Mouse (Mus musculus) embryonic fibroblast, embryonic 13.5 days (primary cell): ENCODE measurements at regions not wholly inside any gene's neighbourhood (a gene's known extent, or its start where the extent isn't known, plus 50 kb on each side); places are given as distances from the start of the nearest gene placed in this dataset.

ENCODE experiments used
- H3K27ac ChIP-seq: 2 replicates; pipeline ENCODE4 v1.5.1; 2012; ENCODE audit warnings: low read length, control low read depth, inconsistent platforms; ENCODE audit not compliant: insufficient read depth
- H3K4me1 ChIP-seq: 2 replicates; pipeline ENCODE4 v1.6.1; 2011; ENCODE audit warnings: low read length; ENCODE audit not compliant: control insufficient read depth, insufficient read depth
- H3K4me3 ChIP-seq: 2 replicates; pipeline ENCODE4 v1.5.1; 2011; ENCODE audit warnings: mild to moderate bottlenecking, control low read depth, low read length; ENCODE audit not compliant: insufficient read depth
- CTCF ChIP-seq: IDR thresholded peaks from 2 replicates; pipeline ENCODE4 v1.5.1; 2011; ENCODE audit warnings: mild to moderate bottlenecking, control low read depth, low read length, moderate library complexity, borderline replicate concordance; ENCODE audit not compliant: insufficient read depth
- POLR2A ChIP-seq: IDR thresholded peaks from 2 replicates; pipeline ENCODE4 v1.6.1; 2011; ENCODE audit warnings: low read depth, mild to moderate bottlenecking, control low read depth, low read length, moderate library complexity

DNA sequence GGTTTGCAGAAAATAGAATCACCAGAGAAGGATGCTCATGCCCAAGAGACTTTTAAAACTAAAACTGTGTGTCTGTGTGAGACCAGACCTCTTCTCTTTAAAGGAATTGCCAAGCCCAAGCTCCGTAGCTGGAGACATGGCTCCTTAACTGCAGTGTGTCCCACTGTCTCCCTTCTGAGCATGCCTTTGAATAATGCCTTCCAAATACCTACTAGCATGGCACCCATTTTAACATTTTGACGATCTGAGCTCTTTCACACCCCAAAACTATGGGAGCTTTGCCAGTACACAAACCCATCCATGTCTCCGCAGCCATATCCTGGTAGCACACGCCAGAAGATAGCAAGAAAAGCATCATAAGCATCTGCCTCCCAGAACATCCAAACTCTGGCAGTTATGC is 143.9 kb downstream of the Fam124b start:
- no peak overlapping the region for H3K4me3 ChIP-seq
- H3K27ac ChIP-seq: no peak overlapping the region
- TF ChIP-seq POLR2A (no peak), CTCF (no peak)
- H3K4me1 ChIP-seq: no peaks in the 10 kb centered on the region

DNA sequence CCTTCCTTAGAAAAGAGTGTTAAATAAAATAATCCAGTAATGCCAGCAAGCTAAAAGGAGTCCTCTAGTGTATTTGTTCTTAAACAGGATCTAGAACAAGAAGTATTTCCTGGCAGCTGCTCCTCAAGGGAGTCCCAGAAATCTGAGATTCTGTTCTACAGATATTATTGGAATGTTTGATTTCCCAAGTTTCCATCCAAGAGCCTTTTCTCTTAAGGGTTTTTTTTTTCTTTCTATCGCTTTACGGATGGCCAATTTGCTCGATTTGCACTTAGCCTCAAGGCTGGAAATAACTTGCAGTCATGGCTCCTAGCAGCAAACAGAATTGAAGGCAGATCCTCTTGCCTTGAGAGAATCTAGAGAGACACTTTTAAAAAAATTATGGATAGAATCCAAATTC is 144.3 kb downstream of the Fam124b start:
- no peak for TF ChIP-seq POLR2A
- TF ChIP-seq CTCF: no peak
- H3K4me1 ChIP-seq: no peaks in the 10 kb centered on the region
- no peak overlapping the region for H3K4me3 ChIP-seq
- H3K27ac ChIP-seq: no peak overlapping the region

- Histone ChIP-seq H3K27ac (no peak overlapping the region), H3K4me1 (no peaks in the 10 kb centered on the region), H3K4me3 (no peak overlapping the region)
- TF ChIP-seq CTCF (no peak), POLR2A (no peak)
Measured at GRCm38 (mm10) chr1:80069141-80069540, 149.1 kb downstream of the Fam124b start.

- Histone ChIP-seq H3K27ac (no peak overlapping the region), H3K4me1 (no peaks in the 10 kb centered on the region), H3K4me3 (no peak overlapping the region)
- TF ChIP-seq CTCF: no peak
- TF ChIP-seq POLR2A: no peak
Measured at GRCm38 (mm10) chr1:80062121-80062520, 156.2 kb downstream of the Fam124b start.

GRCm38 (mm10) chr1:80061632-80062031 is 156.6 kb downstream of the Fam124b start:
- no peak overlapping the region for H3K4me3 ChIP-seq
- TF ChIP-seq CTCF: no peak
- no peak for TF ChIP-seq POLR2A
- no peaks in the 10 kb centered on the region for H3K4me1 ChIP-seq
- no peak overlapping the region for H3K27ac ChIP-seq

DNA sequence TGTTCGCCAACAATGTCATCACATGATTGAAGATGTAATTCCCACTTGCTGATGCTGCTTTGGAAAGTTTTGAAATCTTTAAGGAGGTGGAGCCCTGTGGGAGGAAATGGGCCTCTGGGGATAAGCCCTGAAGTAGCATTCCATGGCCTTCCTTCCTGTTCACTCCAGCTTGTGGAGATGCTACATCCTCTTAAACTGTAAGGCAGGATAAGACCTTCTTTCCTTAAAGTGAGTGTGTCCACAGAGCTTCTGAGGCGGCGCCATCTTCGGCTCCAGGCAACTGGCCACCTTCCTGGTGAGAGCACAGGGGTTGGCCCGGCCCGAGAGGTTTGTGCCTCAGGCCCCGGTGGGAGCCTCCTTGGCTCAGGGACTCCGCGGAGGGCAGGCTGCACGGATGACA is 173.1 kb downstream of the Fam124b start:
- H3K4me1 ChIP-seq: no peaks in the 10 kb centered on the region
- no peak for TF ChIP-seq POLR2A
- no peak for TF ChIP-seq CTCF
- H3K27ac ChIP-seq: no peak overlapping the region
- no peak overlapping the region for H3K4me3 ChIP-seq

DNA sequence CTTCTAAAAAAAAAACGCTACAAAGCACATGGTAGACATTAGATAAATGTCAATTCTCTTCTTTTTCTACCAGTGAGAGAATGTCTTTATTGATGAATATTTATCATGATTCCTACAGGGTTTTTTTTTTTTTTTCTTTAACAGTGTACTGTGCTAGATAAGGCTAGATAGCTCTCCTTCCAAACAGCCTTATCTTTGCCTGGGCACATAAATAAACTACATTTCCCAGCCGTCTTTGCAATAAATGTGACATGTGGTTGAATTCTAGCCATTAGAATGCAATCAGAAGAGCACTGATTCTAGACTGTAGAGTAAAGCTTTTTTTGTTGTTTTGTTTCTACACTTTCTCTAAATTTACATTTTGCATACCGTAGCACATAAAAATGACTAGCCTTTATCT is 177.9 kb downstream of the Fam124b start:
- TF ChIP-seq POLR2A (no peak), CTCF (no peak)

DNA sequence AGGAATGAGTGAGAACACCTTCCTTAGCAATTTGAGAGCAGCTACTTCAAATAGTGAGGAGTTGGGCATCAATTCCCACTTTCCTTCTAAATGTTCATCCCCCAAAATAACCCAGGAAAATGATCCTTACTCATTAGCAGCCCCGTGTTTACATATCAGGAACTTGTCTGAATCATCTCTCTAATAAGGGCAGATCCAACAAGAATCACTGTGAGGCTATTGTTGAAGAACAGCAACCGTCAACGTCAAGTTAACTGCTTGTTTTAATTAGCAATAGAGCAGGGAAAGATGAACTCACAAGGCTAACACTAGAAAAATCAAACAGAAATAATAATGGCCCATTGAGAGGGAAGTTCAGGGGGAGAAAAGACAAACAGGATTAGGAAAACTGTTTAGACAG is 178.4 kb downstream of the Fam124b start:
- H3K4me3 ChIP-seq: no peak overlapping the region
- H3K27ac ChIP-seq: no peak overlapping the region
- TF ChIP-seq POLR2A (no peak), CTCF (no peak)
- H3K4me1 ChIP-seq: no peaks in the 10 kb centered on the region

More for the DNA sequence above, 177.9 kb downstream of the Fam124b start:
- Histone ChIP-seq H3K4me1 (no peaks in the 10 kb centered on the region), H3K4me3 (no peak overlapping the region), H3K27ac (no peak overlapping the region)

DNA sequence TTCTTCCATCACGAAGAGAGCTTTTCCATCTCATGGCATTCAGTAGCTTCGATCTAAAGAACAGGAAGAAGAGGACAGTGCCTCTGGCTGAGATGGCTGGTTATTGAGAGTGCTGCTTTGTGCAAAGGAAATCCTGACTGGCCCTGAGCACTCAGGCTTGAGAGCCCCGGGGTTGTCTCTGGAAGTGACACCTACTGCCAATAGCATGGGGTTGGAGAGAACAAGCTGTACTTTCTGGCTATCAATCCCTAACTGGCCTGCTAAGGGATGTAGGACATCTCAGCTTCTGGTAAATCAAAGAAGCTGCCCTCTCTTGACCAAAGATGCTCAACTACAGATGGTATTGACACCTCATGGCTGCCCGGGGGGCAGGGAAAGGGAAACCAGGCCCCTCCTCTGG is 178.2 kb upstream of the Serpine2 start:
- no peaks in the 10 kb centered on the region for H3K4me1 ChIP-seq
- no peak for TF ChIP-seq CTCF
- no peak for TF ChIP-seq POLR2A
- no peak overlapping the region for H3K27ac ChIP-seq
- no peak overlapping the region for H3K4me3 ChIP-seq

GRCm38 (mm10) chr1:80038059-80038458 is 177.1 kb upstream of the Serpine2 start:
- TF ChIP-seq CTCF (no peak), POLR2A (no peak)
- no peak overlapping the region for H3K27ac ChIP-seq
- no peaks in the 10 kb centered on the region for H3K4me1 ChIP-seq
- no peak overlapping the region for H3K4me3 ChIP-seq

GRCm38 (mm10) chr1:80036436-80036835 is 175.5 kb upstream of the Serpine2 start:
- TF ChIP-seq CTCF (no peak), POLR2A (no peak)
- Histone ChIP-seq H3K4me1 (no peaks in the 10 kb centered on the region), H3K27ac (no peak overlapping the region), H3K4me3 (no peak overlapping the region)
